Mouse (Mus musculus) yolk sac, embryonic 10.5 days (tissue): ENCODE results near the gene Fam120c.
"Not testable (repeated sequence)": the region's sequence is repeated elsewhere in the genome, so short reads cannot be mapped to it uniquely, and the experiment has no call there.

Experiments used
- DNase-seq: peaks from one replicate; pipeline ENCODE4 v3.0.0-alpha.2; 2017; ENCODE audit warnings: low spot score

Gene Fam120c

GRCm38 (mm10) chrX:151343761-151344500, at the start of gene Fam120c:
Gene Fam120c (plus strand): TSS chrX:151344175.
- peak; percentile 86 for DNase-seq

GRCm38 (mm10) chrX:151298329-151298728, 45.6 kb upstream of the Fam120c start:
- no peak for DNase-seq

GRCm38 (mm10) chrX:151313732-151314131, 30.2 kb upstream of the Fam120c start:
- DNase-seq: no peak

GRCm38 (mm10) chrX:151333615-151334014, 10.4 kb upstream of the Fam120c start:
- DNase-seq: no peak

- no peak for DNase-seq
Measured at GRCm38 (mm10) chrX:151337804-151338203, 6.2 kb upstream of the Fam120c start.

GRCm38 (mm10) chrX:151344501-151344984, 568 bp downstream of the Fam120c start:
- DNase-seq: no peak

GRCm38 (mm10) chrX:151345333-151346125, 1.6 kb downstream of the Fam120c start:
- no peak for DNase-seq

GRCm38 (mm10) chrX:151347278-151347677, 3.3 kb downstream of the Fam120c start:
- no peak for DNase-seq

- DNase-seq: no peak
Measured at GRCm38 (mm10) chrX:151349322-151349721, 5.3 kb downstream of the Fam120c start.

- no peak for DNase-seq
Measured at GRCm38 (mm10) chrX:151418801-151419200, 74.8 kb downstream of the Fam120c start.

- DNase-seq: no peak
Measured at GRCm38 (mm10) chrX:151420791-151421190, 76.8 kb downstream of the Fam120c start.

GRCm38 (mm10) chrX:151443637-151444036, 99.7 kb downstream of the Fam120c start:
- no peak for DNase-seq

- no peak for DNase-seq
Measured at GRCm38 (mm10) chrX:151444189-151444588, 100.2 kb downstream of the Fam120c start.

- DNase-seq: no peak
Measured at GRCm38 (mm10) chrX:151488128-151488527, 144.2 kb downstream of the Fam120c start.

GRCm38 (mm10) chrX:151493269-151493668, 149.3 kb downstream of the Fam120c start:
- not testable (repeated sequence) for DNase-seq

GRCm38 (mm10) chrX:151496596-151496995, 152.6 kb downstream of the Fam120c start:
- no peak for DNase-seq

- DNase-seq: no peak
Measured at GRCm38 (mm10) chrX:151508536-151508935, 164.6 kb downstream of the Fam120c start.

- no peak for DNase-seq
Measured at GRCm38 (mm10) chrX:151509906-151510305, 165.9 kb downstream of the Fam120c start.

GRCm38 (mm10) chrX:151513066-151513465, 169.1 kb downstream of the Fam120c start:
- no peak for DNase-seq

- no peak for DNase-seq
Measured at GRCm38 (mm10) chrX:151513694-151514093, 169.7 kb downstream of the Fam120c start.

- no peak for DNase-seq
Measured at GRCm38 (mm10) chrX:151518181-151518580, 174.2 kb downstream of the Fam120c start.

- DNase-seq: no peak
Measured at GRCm38 (mm10) chrX:151520127-151520457, 176.1 kb downstream of the Fam120c start.
